Mouse (Mus musculus): ENCODE measurements at regions not wholly inside any gene's neighbourhood (a gene's known extent, or its start where the extent isn't known, plus 50 kb on each side); places are given as distances from the start of the nearest gene placed in this dataset.

DNA sequence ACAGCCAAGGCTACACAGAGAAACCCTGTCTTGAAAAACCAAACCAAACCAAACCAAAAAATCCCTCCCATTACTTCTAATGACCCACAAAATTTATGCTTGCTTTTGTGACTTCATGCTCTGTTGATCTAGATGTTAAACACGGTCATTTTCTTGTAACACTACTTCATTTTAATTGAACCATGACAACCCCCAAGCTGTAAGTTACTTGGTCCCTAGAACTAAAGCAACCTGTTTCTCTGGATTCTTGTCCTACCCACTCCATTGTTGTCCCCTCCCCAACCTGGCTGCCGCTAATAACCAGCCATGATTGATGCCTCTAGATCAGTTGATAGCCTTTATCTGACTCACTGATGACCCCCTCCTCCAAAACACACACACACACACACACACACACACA, 63.0 kb upstream of the Tmem45b start:
- Histone ChIP-seq H3K4me2 (replicated peaks) (no peak overlapping the region), H3K4me1 (no peaks in the 10 kb centered on the region), H3K27ac (no peak overlapping the region), H3K4me3 (no peak overlapping the region), H3K9ac (no peak overlapping the region), H3K9me3 (no peaks in the 10 kb centered on the region), H3K36me3 (no peaks in the 10 kb centered on the region), H3K27me3 (0 out of 2 replicates have a peak, but pooled peaks cover 3% of the 10 kb centered on the region)
- 74% methylated on average over 2 of the region's 2 CpGs for WGBS
- ATAC-seq (ENCODE audit: low FRiP score, low read depth) = no peak

All from limb, embryonic 13.5 days (tissue).